Mouse (Mus musculus) induced T-regulatory cell, adult 2 months (primary cell): Measurements from ENCODE around the gene Vmn2r92.
"Not testable (repeated sequence)": the region's sequence is repeated elsewhere in the genome, so short reads cannot be mapped to it uniquely, and the experiment has no call there.

Experiments used
- DNase-seq: peaks from one replicate; pipeline ENCODE4 v3.0.0-alpha.2; 2012; ENCODE audit warnings: low read depth

The Vmn2r92 gene

DNA sequence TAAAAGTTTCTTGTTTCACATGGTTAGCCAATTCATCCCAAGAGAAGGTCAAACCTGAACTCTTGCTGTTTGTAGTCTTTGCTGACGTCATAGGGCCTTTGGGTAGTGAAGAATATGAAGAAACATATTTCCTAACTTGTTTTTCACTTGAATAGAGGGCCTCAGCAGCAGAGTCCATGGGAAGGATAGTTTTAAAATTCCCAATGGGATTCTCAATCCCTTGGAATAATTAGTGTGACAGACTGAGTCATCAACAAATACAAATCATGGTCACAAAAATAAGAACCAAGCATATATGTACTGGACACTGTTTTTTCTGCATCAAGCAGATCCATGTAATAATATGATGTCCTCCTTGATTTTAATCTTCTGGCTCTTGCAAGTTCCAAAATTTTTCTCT, at the start of gene Vmn2r92:
Gene Vmn2r92 (plus strand): TSS at position 301 of the 400 bp plus-strand sequence.
- not testable (repeated sequence) for DNase-seq

DNA sequence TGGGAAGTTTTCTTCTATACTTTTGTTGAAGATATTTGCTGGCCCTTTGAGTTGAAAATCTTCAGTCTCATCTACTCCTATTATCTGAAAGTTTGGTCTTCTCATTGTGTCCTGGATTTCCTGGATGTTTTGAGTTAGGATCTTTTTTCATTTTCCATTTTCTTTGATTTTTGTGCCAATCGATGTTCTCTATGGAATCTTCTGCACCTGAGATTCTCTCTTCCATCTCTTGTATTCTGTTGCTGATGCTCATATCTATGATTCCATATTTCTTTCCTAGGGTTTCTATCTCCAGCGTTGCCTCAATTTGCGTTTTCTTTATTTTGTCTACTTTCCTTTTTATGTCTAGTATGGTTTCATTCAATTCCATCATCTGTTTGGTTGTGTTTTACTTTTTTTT, 49.4 kb upstream of the Vmn2r92 start:
- not testable (repeated sequence) for DNase-seq

DNA sequence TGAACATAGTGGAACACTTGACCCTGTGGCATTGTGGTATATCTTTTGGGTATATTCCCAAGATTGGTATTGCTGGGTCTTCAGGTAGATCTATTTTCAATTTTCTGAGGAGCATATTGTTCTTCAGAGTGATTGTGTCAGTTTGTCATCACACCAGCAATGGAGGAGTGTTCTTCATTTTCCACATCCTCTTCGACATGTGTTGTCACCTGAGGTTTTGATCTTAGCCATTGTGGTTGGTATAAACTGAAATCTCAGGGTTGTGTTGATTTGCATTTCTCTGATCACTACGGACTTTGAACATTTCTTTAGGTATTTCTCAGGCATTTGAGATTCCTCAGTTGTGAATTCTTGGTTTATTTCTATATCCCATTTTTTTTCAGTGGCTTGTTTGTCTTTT, 9.5 kb downstream of the Vmn2r92 start:
- DNase-seq = not testable (repeated sequence)

DNA sequence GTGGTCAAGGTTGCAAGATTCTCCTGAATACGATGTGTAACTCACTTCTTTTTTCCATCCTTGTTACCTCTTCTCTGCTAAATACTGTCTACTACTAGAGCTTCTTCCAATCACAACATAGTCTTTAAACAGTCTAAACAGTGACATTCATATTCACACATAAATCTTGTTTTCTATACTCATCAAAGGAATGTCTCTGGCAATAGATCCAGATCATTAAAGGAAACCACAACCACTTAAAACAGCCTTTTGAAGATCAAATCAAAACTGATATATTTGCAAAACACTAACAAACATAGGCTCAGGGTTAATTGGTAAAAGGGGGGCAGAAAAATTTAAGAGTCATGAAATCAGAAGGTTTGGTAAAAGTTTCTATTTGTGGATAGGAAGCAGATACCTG, 38.0 kb downstream of the Vmn2r92 start:
- no peak for DNase-seq

DNA sequence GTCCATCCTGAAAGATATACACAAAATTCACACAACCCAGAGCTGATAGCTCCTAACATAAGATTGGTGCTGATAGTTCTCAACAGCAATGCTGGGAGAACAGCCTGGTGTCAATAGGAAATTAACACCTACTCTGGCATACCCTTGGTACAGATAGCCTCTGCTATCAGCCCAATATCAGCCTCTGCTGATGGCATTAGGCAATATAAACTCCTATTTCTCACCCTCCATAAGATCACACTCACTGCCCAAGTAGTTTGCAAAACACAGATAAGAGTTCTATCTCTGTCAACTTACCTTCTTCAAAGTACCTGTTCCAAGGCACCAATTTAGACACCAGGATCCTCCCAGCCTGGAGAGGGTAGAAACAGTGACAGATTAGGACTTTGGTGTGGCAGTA, 69.6 kb downstream of the Vmn2r92 start:
- DNase-seq = no peak

DNA sequence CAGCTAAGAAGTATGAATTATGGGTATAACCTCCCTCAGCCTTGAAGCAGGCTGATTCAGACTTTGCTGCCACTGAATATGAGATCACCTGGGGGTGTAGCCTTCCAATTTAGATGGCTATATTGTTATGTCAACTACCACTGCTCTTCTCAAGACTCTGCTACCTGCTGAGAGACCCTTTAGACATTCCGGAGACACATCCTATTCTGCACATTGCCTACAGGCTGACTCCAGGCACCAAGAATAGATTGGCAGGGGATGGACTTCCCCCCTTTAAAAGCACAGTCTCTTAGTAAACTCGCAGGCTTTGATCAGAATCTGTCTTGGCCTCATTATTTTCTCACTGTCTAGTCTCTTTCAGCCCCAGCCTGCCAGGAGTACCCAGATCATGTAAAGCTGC, 80.3 kb downstream of the Vmn2r92 start:
- no peak for DNase-seq

DNA sequence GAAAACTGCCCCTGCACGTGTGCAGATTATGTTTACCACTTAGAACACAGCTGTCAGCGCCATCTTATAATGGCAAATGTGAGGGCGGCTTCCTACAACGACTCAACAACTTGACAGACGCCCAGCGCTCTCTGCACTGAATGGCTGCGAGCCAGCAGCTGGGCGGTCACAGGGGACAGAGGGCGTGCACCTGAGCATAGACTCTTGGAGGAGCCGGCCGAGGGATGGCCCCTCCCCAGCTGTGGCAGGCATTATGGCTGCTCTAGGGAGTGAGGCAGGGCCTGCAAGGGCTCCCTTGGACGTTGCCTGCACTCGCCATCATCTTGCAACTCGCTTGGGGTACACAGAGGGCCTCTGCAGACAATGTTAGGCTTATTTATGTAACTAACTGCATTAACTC, 85.2 kb downstream of the Vmn2r92 start:
- DNase-seq = no peak
